In genomic region chr7:64021241-64022108, GRCm38 (mm10) we compare ENCODE assay signal across 7 mouse cellular contexts.
A peak's percentile ranks its signal among the peaks of the same experiment; 100 is the strongest.
DNase-seq lines count a peak whose midpoint lies in the region; ATAC-seq and TF ChIP-seq lines count a peak whose summit lies in the region.

No protein-coding gene starts in this region.

- H3K4me3 ChIP-seq in heart, postnatal 0 days (ENCODE audit: low read depth, low read length): no peak overlapping the region
- no peak overlapping the region for H3K4me3 ChIP-seq in stomach, embryonic 15.5 days (replicated peaks)

- TF ChIP-seq CTCF in heart, postnatal 0 days (IDR thresholded peaks at IDR 0.05; ENCODE audit: low read depth): no peak

- TF ChIP-seq EP300 in heart, postnatal 0 days (IDR thresholded peaks at IDR 0.05; ENCODE audit: low read depth): no peak

- H3K4me2 ChIP-seq in heart, postnatal 0 days (ENCODE audit: low read depth, low read length): no peak overlapping the region; the same call in 1 of the 2 replicates
- H3K4me2 ChIP-seq in stomach, embryonic 15.5 days: no peak overlapping the region

- H3K9ac ChIP-seq in heart, postnatal 0 days (replicated peaks; ENCODE audit: low read depth, low read length): no peak overlapping the region
- H3K9ac ChIP-seq in stomach, embryonic 15.5 days: no peak overlapping the region

- peak overlapping the region; percentile 76 for H3K27ac ChIP-seq in heart, postnatal 0 days (ENCODE audit: low read depth)
- H3K27ac ChIP-seq in stomach, embryonic 15.5 days: no peak overlapping the region

- H3K27me3 ChIP-seq in heart, postnatal 0 days (ENCODE audit: control insufficient read depth, insufficient read depth, low read length): no peaks in the 10 kb centered on the region
- H3K27me3 ChIP-seq in stomach, embryonic 15.5 days (replicated peaks): no peaks in the 10 kb centered on the region

- ATAC-seq in heart, postnatal 0 days (ENCODE audit: insufficient read depth, low read depth): peak; percentile 88
- ATAC-seq in stomach, embryonic 15.5 days (ENCODE audit: insufficient read depth, low FRiP score, low read depth): peak; percentile 32; the same call in 1 of the 2 replicates

- peaks cover 29% of the 10 kb centered on the region for H3K4me1 ChIP-seq in heart, postnatal 0 days (ENCODE audit: control insufficient read depth, insufficient read depth)
- H3K4me1 ChIP-seq in stomach, embryonic 15.5 days: 0 out of 2 replicates have a peak, but pooled peaks cover 5% of the 10 kb centered on the region

- no peaks in the 10 kb centered on the region for H3K9me3 ChIP-seq in heart, postnatal 0 days (replicated peaks; ENCODE audit: control insufficient read depth, low read length)
- no peaks in the 10 kb centered on the region for H3K9me3 ChIP-seq in stomach, embryonic 15.5 days

- peak; percentile 41 for DNase-seq in layer of hippocampus, adult 9-11 months
- DNase-seq in layer of hippocampus, postnatal 14 days (ENCODE audit: low spot score in 2 of 2): no peak
- DNase-seq in cerebellum, adult 9-10 months: peak; percentile 79
- peak; percentile 77 for DNase-seq in heart, postnatal 0 days (ENCODE audit: low spot score)
- DNase-seq in lung, postnatal 36 days: peak; percentile 22
- DNase-seq in layer of hippocampus, adult 9-10 months (ENCODE audit: low spot score): no peak

- H3K36me3 ChIP-seq in heart, postnatal 0 days (replicated peaks; ENCODE audit: control insufficient read depth, insufficient read depth, low read length): no peaks in the 10 kb centered on the region
- H3K36me3 ChIP-seq in stomach, embryonic 15.5 days: no peaks in the 10 kb centered on the region

- 41% methylated on average over 9 of the region's 9 CpGs for WGBS in heart, postnatal 0 days
- WGBS in stomach, embryonic 15.5 days: 62% methylated on average over 9 of the region's 9 CpGs

Comparison
In these comparisons a context has a peak if more than half of its experiments do, and no peak if none do; other contexts are left out.
1. DNase-seq: peak in layer of hippocampus, adult 9-11 months (single experiment), cerebellum, adult 9-10 months (single experiment), heart, postnatal 0 days (single experiment) and lung, postnatal 36 days (single experiment); none in layer of hippocampus, postnatal 14 days (0 of 2) and layer of hippocampus, adult 9-10 months (single experiment).